Mouse (Mus musculus): ENCODE results near the gene Glyctk. TPM values are rescaled to one million over a fixed set of nuclear protein-coding genes. Genes with fewer than 3 reads are reported as not detected.

Gene Glyctk
- polyA plus RNA-seq, 1 experiment from 2014 or later = 9.1 TPM

MicroRNAs encoded within 50 kb of the gene (microRNA counts, 519-probe panel; counts per million panel counts)
- microRNA mmu-let-7g = 6,995 counts per million, percentile 92 among the panel's probes with 10 or more counts

Small RNAs within 50 kb of the gene (microRNA-seq; reads per million reads assigned to microRNA genes)
- gene Mir135a-1 (408 reads per million, percentile 67 among the genes with 10 or more reads in this experiment), gene Mirlet7g (27,837 reads per million, percentile 99 among the genes with 10 or more reads in this experiment)

Other genes with a start within 250 kb of the Glyctk start
- gene Col6a5, start 197.5 kb downstream of the Glyctk start, polyA plus RNA-seq (2016; fragmentation: Nextera tagmentation; extraction: Ambion mirVana) = 0.08 and 0.18 TPM in 2 replicates
- gene Col6a4, start 61.4 kb downstream of the Glyctk start, polyA plus RNA-seq (2016; fragmentation: Nextera tagmentation; extraction: Ambion mirVana) = 0.27 and 0.70 TPM in 2 replicates
- 38.1 and 41.2 TPM in 2 replicates for gene Wdr82, start 12.8 kb upstream of the Glyctk start, polyA plus RNA-seq (2016; fragmentation: Nextera tagmentation; extraction: Ambion mirVana)
- 29.6 and 33.3 TPM in 2 replicates for gene Ppm1m, start 41.6 kb upstream of the Glyctk start, polyA plus RNA-seq (2016; fragmentation: Nextera tagmentation; extraction: Ambion mirVana)
- gene Twf2, start 45.0 kb upstream of the Glyctk start, polyA plus RNA-seq (2016; fragmentation: Nextera tagmentation; extraction: Ambion mirVana) = 53.9 and 59.3 TPM in 2 replicates
- gene Tlr9, start 64.5 kb upstream of the Glyctk start, polyA plus RNA-seq (2016; fragmentation: Nextera tagmentation; extraction: Ambion mirVana) = not detected in 2 replicates
- 78.0 and 79.0 TPM in 2 replicates for gene Alas1, start 90.5 kb upstream of the Glyctk start, polyA plus RNA-seq (2016; fragmentation: Nextera tagmentation; extraction: Ambion mirVana)
- gene Poc1a, start 122.9 kb upstream of the Glyctk start, polyA plus RNA-seq (2016; fragmentation: Nextera tagmentation; extraction: Ambion mirVana) = 23.4 and 23.8 TPM in 2 replicates
- 12.1 and 16.3 TPM in 2 replicates for gene Dusp7, start 210.5 kb upstream of the Glyctk start, polyA plus RNA-seq (2016; fragmentation: Nextera tagmentation; extraction: Ambion mirVana)